Mouse (Mus musculus) heart, postnatal 0 days (tissue): Measurements from ENCODE around the gene Nxf1. TPM values are rescaled to one million over a fixed set of nuclear protein-coding genes. Genes with fewer than 3 reads are reported as not detected.

Experiments used
- ATAC-seq: fragments of 200-750 bp; cut with Nextera tagmentation; 2 replicates; pipeline ENCODE4 v1.8.0; 2017; ENCODE audit warnings: low read depth, moderate number of reproducible peaks, moderate library complexity; ENCODE audit not compliant: insufficient read depth
- DNase-seq: peaks from one replicate; pipeline ENCODE4 v3.0.0-alpha.2; 2016; ENCODE audit warnings: low spot score
- H3K27ac ChIP-seq: fragments of 300-500 bp; sonication (generic); 2 replicates; pipeline ENCODE4 v1.5.1; 2014; ENCODE audit warnings: low read depth, mild to moderate bottlenecking
- H3K27me3 ChIP-seq: fragments of 300-500 bp; sonication (generic); 2 replicates; pipeline ENCODE4 v1.6.1; 2014; ENCODE audit warnings: low read length, mixed read lengths; ENCODE audit not compliant: control insufficient read depth, insufficient read depth
- H3K36me3 ChIP-seq: fragments of 300-500 bp; sonication (generic); replicated peaks from 2 replicates; pipeline ENCODE4 v1.6.1; 2014; ENCODE audit warnings: low read length, mixed read lengths; ENCODE audit not compliant: control insufficient read depth, insufficient read depth
- H3K4me1 ChIP-seq: fragments of 300-500 bp; sonication (generic); 2 replicates; pipeline ENCODE4 v1.6.1; 2014; ENCODE audit warnings: antibody characterized with exemption; ENCODE audit not compliant: control insufficient read depth, insufficient read depth
- H3K4me2 ChIP-seq: fragments of 300-500 bp; sonication (generic); 2 replicates; pipeline ENCODE4 v1.6.1; 2014; ENCODE audit warnings: low read depth, mild to moderate bottlenecking, low read length, moderate library complexity
- H3K4me3 ChIP-seq: fragments of 300-500 bp; sonication (generic); 2 replicates; pipeline ENCODE4 v1.5.1; 2014; ENCODE audit warnings: low read depth, low read length
- H3K9ac ChIP-seq: fragments of 300-500 bp; sonication (generic); replicated peaks from 2 replicates; pipeline ENCODE4 v1.6.1; 2014; ENCODE audit warnings: low read depth, low read length, mixed read lengths
- H3K9me3 ChIP-seq: fragments of 300-500 bp; sonication (generic); replicated peaks from 2 replicates; pipeline ENCODE4 v1.6.1; 2016; ENCODE audit warnings: low read length; ENCODE audit not compliant: control insufficient read depth
- CTCF ChIP-seq: IDR thresholded peaks from 2 replicates; pipeline ENCODE4 v1.5.1; 2016; ENCODE audit warnings: antibody characterized with exemption, control low read depth, low read depth
- EP300 ChIP-seq: IDR thresholded peaks from 2 replicates; pipeline ENCODE4 v1.6.1; 2016; ENCODE audit warnings: antibody characterized with exemption, low read depth
- WGBS: fragments of 180-500 bp; shearing (Covaris S2); extraction: QIAGEN DNeasy Blood & Tissue Kit; methylation state at CpG from one replicate; pipeline ENCODE4 v1.1.7; 2014; 5-methylcytosine and 5-hydroxymethylcytosine counted together
- polyA plus RNA-seq: library from polyadenylated mRNA; unstranded; fragments of >200 nt; fragmentation: Nextera tagmentation; extraction: Ambion mirVana; gene quantifications from 2 replicates; pipeline ENCODE4 v1.2.1, GENCODE M21; 2015
- total RNA-seq: library from RNA; depleted of rRNA; stranded (reverse); fragments of >200 nt; gene quantifications from 2 replicates; pipeline ENCODE4 v1.2.3, GENCODE M21; 2014; ENCODE audit warnings: low replicate concordance; rRNA removed

The Nxf1 gene
- total RNA-seq (42.3 and 46.8 TPM in 2 replicates), polyA plus RNA-seq (54.8 and 59.2 TPM in 2 replicates)

DNA sequence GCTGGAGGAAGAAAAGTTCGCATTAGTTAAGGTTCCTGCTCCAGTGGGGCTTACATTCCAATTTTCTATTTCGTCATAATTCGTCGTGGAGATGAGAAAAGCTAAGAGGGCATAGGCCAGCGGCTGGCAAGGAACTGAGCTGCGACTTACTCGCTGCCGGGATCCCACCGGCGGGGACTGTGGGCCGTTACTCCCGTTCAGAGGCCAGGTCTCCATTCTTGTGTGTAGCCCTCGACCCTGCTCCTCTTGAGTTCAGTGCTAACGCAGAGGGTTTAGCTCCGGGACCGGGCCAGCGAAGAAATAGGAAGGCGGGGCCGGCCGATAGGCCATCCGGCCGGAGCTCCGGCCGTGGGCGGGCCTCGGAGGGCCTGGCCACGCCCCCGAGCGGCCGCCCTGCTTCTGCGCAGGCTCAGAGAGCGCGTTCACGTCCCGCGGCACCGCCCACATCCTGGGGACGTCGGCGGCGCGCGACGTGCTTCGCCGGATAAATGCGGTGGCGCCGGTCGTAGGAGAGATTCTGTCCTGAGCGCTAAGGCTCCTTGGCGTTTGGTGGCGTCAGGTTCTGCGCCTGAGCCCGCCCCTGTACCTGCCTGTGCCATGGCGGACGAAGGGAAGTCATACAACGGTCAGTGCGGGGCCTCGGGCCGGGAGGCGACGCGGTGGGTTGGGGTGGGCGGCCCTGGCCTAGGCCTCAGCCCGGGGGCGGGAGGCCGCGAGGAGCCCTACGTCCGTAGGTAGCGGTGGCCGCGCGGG, at the start of gene Nxf1:
Gene Nxf1, plus strand, starts transcription at position 439 of the 753 bp plus-strand sequence.
- peak within 1 kb of the TSS; percentile 86 for H3K27ac ChIP-seq
- H3K9ac ChIP-seq = peak within 1 kb of the TSS; percentile 84
- ATAC-seq = peak; percentile 96
- H3K9me3 ChIP-seq = no peaks in the 10 kb centered on the region
- peak within 1 kb of the TSS; percentile 72 for H3K4me2 ChIP-seq
- WGBS = under 1% methylated on average over 75 of the region's 75 CpGs
- H3K36me3 ChIP-seq = peaks cover 29% of the 10 kb centered on the region
- peak; percentile 91 for DNase-seq
- H3K4me3 ChIP-seq = peak within 1 kb of the TSS; percentile 83
- TF ChIP-seq CTCF (no peak), EP300 (0 out of 2 replicates have a peak, but pooled peaks have one; percentile 22)
- H3K27me3 ChIP-seq = no peaks in the 10 kb centered on the region
- peaks cover 22% of the 10 kb centered on the region; the same call in 1 of the 2 replicates for H3K4me1 ChIP-seq

DNA sequence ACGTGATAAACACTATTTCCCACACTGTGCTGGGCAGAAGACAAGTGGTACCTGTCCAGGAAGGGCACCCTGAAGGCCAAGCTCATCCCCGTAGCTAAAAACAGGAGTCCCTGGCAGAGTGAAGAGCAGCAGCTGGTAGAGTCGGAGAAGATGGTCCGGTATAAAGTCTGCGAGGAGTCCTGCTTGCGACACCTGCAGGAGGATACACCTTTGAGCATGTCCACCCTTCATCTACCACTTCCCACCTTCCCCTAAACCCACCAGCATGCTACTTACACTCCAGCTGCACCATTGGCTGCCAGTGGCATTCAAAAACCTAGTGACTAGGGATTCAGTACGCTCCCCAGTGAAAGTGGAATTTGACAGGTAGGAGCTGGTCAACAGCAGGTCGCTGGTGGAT, 47.9 kb upstream of the Nxf1 start:
- H3K4me2 ChIP-seq = no peak overlapping the region
- WGBS = 93% methylated on average over 8 of the region's 8 CpGs
- TF ChIP-seq CTCF (no peak), EP300 (no peak)
- H3K4me3 ChIP-seq = no peak overlapping the region
- H3K9ac ChIP-seq = no peak overlapping the region
- no peak overlapping the region for H3K27ac ChIP-seq
- H3K36me3 ChIP-seq = peaks cover 38% of the 10 kb centered on the region
- DNase-seq = no peak
- no peaks in the 10 kb centered on the region for H3K9me3 ChIP-seq
- no peaks in the 10 kb centered on the region for H3K27me3 ChIP-seq
- peaks cover 24% of the 10 kb centered on the region for H3K4me1 ChIP-seq
- no peak for ATAC-seq

DNA sequence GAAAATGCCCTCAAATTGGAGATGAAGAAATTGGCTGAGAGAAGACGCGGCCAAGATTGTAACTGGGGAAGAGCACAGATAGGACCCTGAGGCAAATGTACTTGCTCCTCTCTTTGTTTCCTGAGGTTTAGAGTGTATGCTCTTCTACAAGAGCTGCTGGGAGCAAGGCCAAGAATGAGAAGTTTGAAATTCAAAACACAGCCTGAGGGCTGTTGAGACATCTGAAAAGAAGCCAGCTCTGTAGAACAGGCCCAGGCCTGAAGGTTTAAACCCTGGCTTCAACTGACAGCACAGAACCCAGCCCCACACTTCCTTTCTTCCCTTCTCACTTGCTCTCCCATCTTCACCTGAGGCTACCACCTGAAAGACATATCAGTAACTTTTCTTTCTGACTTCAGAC, 46.8 kb upstream of the Nxf1 start:
- Histone ChIP-seq H3K36me3 (peaks cover 38% of the 10 kb centered on the region), H3K4me2 (no peak overlapping the region), H3K27me3 (no peaks in the 10 kb centered on the region), H3K4me3 (no peak overlapping the region), H3K9me3 (no peaks in the 10 kb centered on the region), H3K9ac (no peak overlapping the region), H3K4me1 (peaks cover 29% of the 10 kb centered on the region), H3K27ac (peak overlapping the region; percentile 7; the same call in 1 of the 2 replicates)
- TF ChIP-seq EP300 (no peak), CTCF (no peak)
- WGBS = 73% methylated on average over 2 of the region's 2 CpGs
- no peak for ATAC-seq
- DNase-seq = no peak

DNA sequence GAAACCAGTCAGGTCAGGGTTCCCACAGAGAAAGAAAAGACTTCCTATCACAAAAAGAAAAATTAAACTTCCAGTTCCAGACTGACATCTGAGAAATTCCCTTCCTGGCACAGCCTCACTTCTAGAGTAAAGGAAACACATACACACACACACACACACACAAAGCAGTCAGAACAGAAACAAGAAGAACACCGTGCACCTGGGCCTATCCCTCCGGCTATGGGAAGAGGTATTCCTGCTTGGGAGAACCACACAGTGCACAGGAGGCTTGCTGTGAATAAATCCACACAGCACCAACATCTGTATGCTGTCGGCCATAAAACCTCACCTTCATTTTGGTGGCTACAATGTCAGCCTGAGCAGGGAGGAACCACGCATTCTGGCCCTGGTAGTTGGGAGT, 45.4 kb upstream of the Nxf1 start:
- ATAC-seq = no peak
- 63% methylated on average over 4 of the region's 4 CpGs for WGBS
- peak overlapping the region; percentile 91 for H3K4me3 ChIP-seq
- no peak for DNase-seq
- TF ChIP-seq EP300 = no peak
- TF ChIP-seq CTCF = no peak
- no peaks in the 10 kb centered on the region for H3K9me3 ChIP-seq
- peaks cover 29% of the 10 kb centered on the region for H3K4me1 ChIP-seq
- H3K9ac ChIP-seq = 0 out of 2 replicates have a peak overlapping the region, but pooled peaks have one; percentile 23
- peaks cover 35% of the 10 kb centered on the region for H3K36me3 ChIP-seq
- no peaks in the 10 kb centered on the region for H3K27me3 ChIP-seq
- H3K4me2 ChIP-seq = peak overlapping the region; percentile 67
- H3K27ac ChIP-seq = no peak overlapping the region

DNA sequence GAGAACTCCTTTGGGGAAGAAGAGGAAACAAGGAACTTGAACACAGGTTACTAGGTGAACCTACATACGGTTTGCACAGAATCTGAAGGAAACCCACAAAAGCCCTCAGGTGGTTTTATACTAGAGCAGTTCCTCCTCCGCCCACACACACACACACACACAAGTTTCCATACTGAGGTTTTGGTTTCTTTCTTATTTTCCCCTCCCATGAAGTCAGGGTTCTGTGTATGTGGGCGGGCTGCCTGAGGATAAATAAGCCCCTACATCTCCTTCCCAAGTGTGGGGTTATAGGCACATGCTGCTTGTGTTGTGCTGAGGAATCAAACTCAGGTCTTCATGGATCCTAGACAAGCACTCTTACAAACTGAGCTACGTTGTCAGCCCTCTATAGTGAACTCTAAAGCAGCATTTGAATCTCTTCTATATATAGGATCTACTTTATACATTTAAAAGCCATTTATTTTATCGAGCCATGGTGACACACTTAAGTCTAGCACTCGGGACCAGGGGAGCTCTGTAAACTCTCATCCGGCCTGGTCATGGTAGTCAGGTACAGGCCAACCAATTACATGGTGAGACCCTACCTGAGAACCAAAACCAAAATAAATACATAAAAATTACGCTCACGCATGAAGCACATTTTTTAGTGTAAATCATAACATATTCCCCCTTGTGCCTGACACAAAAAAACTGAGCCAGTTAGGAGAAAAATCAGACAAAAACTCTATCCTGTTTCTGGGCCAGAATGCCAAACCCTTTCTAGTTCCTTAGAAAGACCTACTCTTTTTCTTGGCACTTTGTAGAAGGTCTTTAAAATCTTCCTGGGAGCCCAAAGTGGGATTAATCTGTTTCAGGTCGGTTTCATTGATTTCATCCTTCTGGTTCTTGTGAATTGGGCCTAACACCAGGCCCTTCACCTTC, 44.7 kb upstream of the Nxf1 start:
- Histone ChIP-seq H3K4me2 (peak overlapping the region; percentile 67), H3K36me3 (peaks cover 30% of the 10 kb centered on the region), H3K4me1 (peaks cover 29% of the 10 kb centered on the region), H3K27me3 (no peaks in the 10 kb centered on the region), H3K27ac (peak overlapping the region; percentile 97), H3K9me3 (no peaks in the 10 kb centered on the region), H3K4me3 (peak overlapping the region; percentile 91), H3K9ac (peak overlapping the region; percentile 93)
- DNase-seq = no peak
- ATAC-seq = no peak
- TF ChIP-seq CTCF (no peak), EP300 (no peak)
- WGBS = 48% methylated on average over 10 of the region's 10 CpGs
